ENCODE assay signal across 8 mouse cellular contexts in the genomic region with DNA sequence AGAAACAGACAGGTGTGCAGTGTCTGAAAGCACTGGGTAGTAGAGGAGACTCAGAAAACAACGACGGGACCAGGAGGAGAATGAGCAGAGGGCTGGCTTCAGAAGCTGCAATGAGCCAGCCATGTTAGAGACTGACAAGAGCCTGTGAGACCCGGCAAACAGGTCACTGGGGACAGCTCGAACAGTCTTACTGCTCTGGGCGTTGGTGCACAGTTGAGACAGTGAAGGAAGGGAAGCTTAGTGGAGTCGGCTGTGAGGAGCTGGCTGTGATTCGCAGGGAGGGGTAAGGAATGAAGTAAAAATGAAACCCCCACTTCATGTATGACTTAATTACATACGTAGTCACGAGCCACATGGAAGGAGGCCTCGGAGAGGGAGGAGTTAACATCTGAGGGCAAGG. TPM values are rescaled to one million over a fixed set of nuclear protein-coding genes. Genes with fewer than 3 reads are reported as not detected.
DNase-seq lines count a peak whose midpoint lies in the region; ATAC-seq and TF ChIP-seq lines count a peak whose summit lies in the region.

No protein-coding gene starts in this region.

- no peak for TF ChIP-seq POLR2A in kidney, adult 2 months (IDR thresholded peaks at IDR 0.05; ENCODE audit: low read depth, low read length)
- no peak for TF ChIP-seq POLR2A in heart, adult 2 months (IDR thresholded peaks at IDR 0.05; ENCODE audit: insufficient read depth, low read depth, low read length)

- TF ChIP-seq CTCF in kidney, adult 2 months (conservative IDR thresholded peaks at IDR 0.05; ENCODE audit: insufficient read depth, insufficient read length, low read depth, low read length), result no peak
- no peak for TF ChIP-seq CTCF in heart, adult 2 months (IDR thresholded peaks at IDR 0.05)
- no peak for TF ChIP-seq CTCF in midbrain, postnatal 0 days (IDR thresholded peaks at IDR 0.05)

- ATAC-seq in midbrain, postnatal 0 days (ENCODE audit: low FRiP score), result no peak

- H3K36me3 ChIP-seq in kidney, adult 2 months (ENCODE audit: control insufficient read depth, insufficient read depth, low read length), result no peaks in the 10 kb centered on the region
- peaks cover 10% of the 10 kb centered on the region for H3K36me3 ChIP-seq in heart, adult 2 months (ENCODE audit: control insufficient read depth, insufficient read depth, low read length)
- H3K36me3 ChIP-seq in limb, embryonic 10.5 days, result no peaks in the 10 kb centered on the region
- no peaks in the 10 kb centered on the region for H3K36me3 ChIP-seq in midbrain, postnatal 0 days (ENCODE audit: insufficient read depth, low read length)

- no peak for DNase-seq in kidney, adult 2 months
- no peak for DNase-seq in kidney, adult 18-20 months
- peak; percentile 48 to 63 for DNase-seq in heart, adult 2 months
- DNase-seq in limb, embryonic 10.5 days (ENCODE audit: low spot score), result peak; percentile 38
- no peak for DNase-seq in midbrain, postnatal 0 days (ENCODE audit: low spot score)
- no peak for DNase-seq in adrenal gland, postnatal 4 days (ENCODE audit: low spot score in 2 of 2)
- DNase-seq in left cerebral cortex, adult 11 months (ENCODE audit: low spot score), result no peak
- DNase-seq in natural killer cell, adult 2 months (ENCODE audit: low spot score in 2 of 2), result no peak

- H3K27ac ChIP-seq in kidney, adult 2 months (ENCODE audit: insufficient read depth, low read depth, low read length), result peak overlapping the region; percentile 65
- H3K27ac ChIP-seq in heart, adult 2 months, result peak overlapping the region; percentile 93
- peak overlapping the region; percentile 61 for H3K27ac ChIP-seq in limb, embryonic 10.5 days
- no peak overlapping the region for H3K27ac ChIP-seq in midbrain, postnatal 0 days (ENCODE audit: low read depth, low read length)

- no peaks in the 10 kb centered on the region for H3K79me2 ChIP-seq in heart, adult 2 months (replicated peaks; ENCODE audit: control insufficient read depth, insufficient read depth, low read length)

- no peaks in the 10 kb centered on the region for H3K4me1 ChIP-seq in kidney, adult 2 months (ENCODE audit: control insufficient read depth, insufficient read depth, low read length)
- peaks cover 23% of the 10 kb centered on the region for H3K4me1 ChIP-seq in heart, adult 2 months (ENCODE audit: control insufficient read depth, insufficient read depth, low read length)
- peaks cover 62% of the 10 kb centered on the region for H3K4me1 ChIP-seq in limb, embryonic 10.5 days
- 0 out of 2 replicates have a peak, but pooled peaks cover 6% of the 10 kb centered on the region for H3K4me1 ChIP-seq in midbrain, postnatal 0 days (ENCODE audit: insufficient read depth, low read length)

- TF ChIP-seq EP300 in heart, adult 2 months (IDR thresholded peaks at IDR 0.05; ENCODE audit: insufficient read depth, low read depth, low read length), result no peak

- H3K4me3 ChIP-seq in kidney, adult 2 months (ENCODE audit: insufficient read depth, low read depth, low read length), result no peak overlapping the region
- H3K4me3 ChIP-seq in heart, adult 2 months, result peak overlapping the region; percentile 7; the same call in 1 of the 2 replicates
- H3K4me3 ChIP-seq in limb, embryonic 10.5 days, result peak overlapping the region; percentile 39
- H3K4me3 ChIP-seq in midbrain, postnatal 0 days (ENCODE audit: low read depth, low read length), result peak overlapping the region; percentile 27; the same call in 1 of the 2 replicates

- peak overlapping the region; percentile 45 for H3K4me2 ChIP-seq in midbrain, postnatal 0 days (ENCODE audit: low read depth, low read length, poor library complexity, severe bottlenecking)

- 36% methylated on average over 10 of the region's 10 CpGs for WGBS in kidney, adult 2 months
- 6% methylated on average over 10 of the region's 10 CpGs for WGBS in heart, adult 2 months
- 7% methylated on average over 10 of the region's 10 CpGs for WGBS in limb, embryonic 10.5 days
- 10% methylated on average over 10 of the region's 10 CpGs for WGBS in midbrain, postnatal 0 days

- no peaks in the 10 kb centered on the region for H3K27me3 ChIP-seq in kidney, adult 2 months (replicated peaks; ENCODE audit: control insufficient read depth, insufficient read depth, low read length)
- no peaks in the 10 kb centered on the region for H3K27me3 ChIP-seq in heart, adult 2 months (ENCODE audit: control insufficient read depth, insufficient read depth, low read length)
- H3K27me3 ChIP-seq in limb, embryonic 10.5 days (ENCODE audit: low read depth, poor library complexity, severe bottlenecking), result peaks cover 25% of the 10 kb centered on the region
- H3K27me3 ChIP-seq in midbrain, postnatal 0 days (ENCODE audit: insufficient read depth, low read length), result no peaks in the 10 kb centered on the region

- H3K9me3 ChIP-seq in limb, embryonic 10.5 days (replicated peaks), result no peaks in the 10 kb centered on the region
- no peaks in the 10 kb centered on the region for H3K9me3 ChIP-seq in midbrain, postnatal 0 days (ENCODE audit: low read length)

- intact Hi-C loops in heart, adult 2 months (cut with DNase I), result loop anchor here (5.0 kb wide), 2 partner anchors 88 to 162 kb away; no protein-coding TSS in a partner anchor

- H3K9ac ChIP-seq in heart, adult 2 months (ENCODE audit: low read depth, low read length), result peak overlapping the region; percentile 47
- H3K9ac ChIP-seq in midbrain, postnatal 0 days (replicated peaks; ENCODE audit: low read length, poor library complexity, severe bottlenecking), result 0 out of 2 replicates have a peak overlapping the region, but pooled peaks have one; percentile 33

RNA-seq across cellular contexts. Expression of gene Cryzl2, which starts 8.8 kb away (rescaled TPM):
- 412 and 442 TPM in 2 replicates for polyA plus RNA-seq in kidney, adult 2 months (2012; rRNA removed)
- 1 to 10 TPM; 8.4 to 9.5 TPM for total RNA-seq in heart, adult 2 months (2021)
- 15.2 and 21.8 TPM in 2 replicates for polyA plus RNA-seq in heart, adult 2 months (2012; rRNA removed)
- polyA plus RNA-seq in limb, embryonic 10.5 days (2016; fragmentation: Nextera tagmentation; extraction: Ambion mirVana), result 4.6 and 7.6 TPM in 2 replicates
- total RNA-seq in midbrain, postnatal 0 days (2014; rRNA removed), result 9.4 and 10.1 TPM in 2 replicates
- 8.6 and 9.0 TPM in 2 replicates for polyA plus RNA-seq in midbrain, postnatal 0 days (2015; fragmentation: Nextera tagmentation; extraction: Ambion mirVana)
- total RNA-seq in adrenal gland, postnatal 4 days (2021), result 10 to 100 TPM; 49.0 to 49.2 TPM

RNA-seq across cellular contexts. Expression of gene Rasal2, which starts 37.1 kb away (rescaled TPM):
- 3.4 and 4.0 TPM in 2 replicates for polyA plus RNA-seq in kidney, adult 2 months (2012; rRNA removed)
- 10 to 100 TPM; 22.2 to 23.2 TPM for total RNA-seq in heart, adult 2 months (2021)
- 5.1 and 10.7 TPM in 2 replicates for polyA plus RNA-seq in heart, adult 2 months (2012; rRNA removed)
- 5.8 and 6.2 TPM in 2 replicates for polyA plus RNA-seq in limb, embryonic 10.5 days (2016; fragmentation: Nextera tagmentation; extraction: Ambion mirVana)
- total RNA-seq in midbrain, postnatal 0 days (2014; rRNA removed), result 41.2 and 60.5 TPM in 2 replicates
- 34.8 and 36.3 TPM in 2 replicates for polyA plus RNA-seq in midbrain, postnatal 0 days (2015; fragmentation: Nextera tagmentation; extraction: Ambion mirVana)
- 10 to 100 TPM; 12.2 to 13.6 TPM for total RNA-seq in adrenal gland, postnatal 4 days (2021)

RNA-seq across cellular contexts. Expression of gene Sec16b, which starts 57.0 kb away (rescaled TPM):
- 2.4 and 2.9 TPM in 2 replicates for polyA plus RNA-seq in kidney, adult 2 months (2012; rRNA removed)
- total RNA-seq in heart, adult 2 months (2021), result 1 to 10 TPM in 1 of 2 experiments, under 1 TPM in 1; 0.76 to 1.2 TPM
- polyA plus RNA-seq in heart, adult 2 months (2012; rRNA removed), result 3.2 and 3.3 TPM in 2 replicates
- 0.64 and 0.79 TPM in 2 replicates for polyA plus RNA-seq in limb, embryonic 10.5 days (2016; fragmentation: Nextera tagmentation; extraction: Ambion mirVana)
- 0.33 and 0.49 TPM in 2 replicates for total RNA-seq in midbrain, postnatal 0 days (2014; rRNA removed)
- polyA plus RNA-seq in midbrain, postnatal 0 days (2015; fragmentation: Nextera tagmentation; extraction: Ambion mirVana), result 0.30 and 0.39 TPM in 2 replicates
- total RNA-seq in adrenal gland, postnatal 4 days (2021), result 1 to 10 TPM; 1.8 to 6.3 TPM

Comparison
In these comparisons a context has a peak if more than half of its experiments do, and no peak if none do; other contexts are left out.
1. DNase-seq: peak in heart, adult 2 months (2 of 2) and limb, embryonic 10.5 days (single experiment); none in kidney, adult 2 months (single experiment), kidney, adult 18-20 months (single experiment), midbrain, postnatal 0 days (single experiment), adrenal gland, postnatal 4 days (0 of 2), left cerebral cortex, adult 11 months (single experiment) and natural killer cell, adult 2 months (0 of 2).
2. RNA of gene Cryzl2, which starts 8.8 kb away (polyA plus RNA-seq): 412 to 442 TPM in kidney, adult 2 months; 15.2 to 21.8 TPM in heart, adult 2 months, 8.6 to 9.0 TPM in midbrain, postnatal 0 days and 4.6 to 7.6 TPM in limb, embryonic 10.5 days; every median in the first group is over 10 times any median in the second.